17 mouse cellular contexts compared by ENCODE assay signal in the genomic region with DNA sequence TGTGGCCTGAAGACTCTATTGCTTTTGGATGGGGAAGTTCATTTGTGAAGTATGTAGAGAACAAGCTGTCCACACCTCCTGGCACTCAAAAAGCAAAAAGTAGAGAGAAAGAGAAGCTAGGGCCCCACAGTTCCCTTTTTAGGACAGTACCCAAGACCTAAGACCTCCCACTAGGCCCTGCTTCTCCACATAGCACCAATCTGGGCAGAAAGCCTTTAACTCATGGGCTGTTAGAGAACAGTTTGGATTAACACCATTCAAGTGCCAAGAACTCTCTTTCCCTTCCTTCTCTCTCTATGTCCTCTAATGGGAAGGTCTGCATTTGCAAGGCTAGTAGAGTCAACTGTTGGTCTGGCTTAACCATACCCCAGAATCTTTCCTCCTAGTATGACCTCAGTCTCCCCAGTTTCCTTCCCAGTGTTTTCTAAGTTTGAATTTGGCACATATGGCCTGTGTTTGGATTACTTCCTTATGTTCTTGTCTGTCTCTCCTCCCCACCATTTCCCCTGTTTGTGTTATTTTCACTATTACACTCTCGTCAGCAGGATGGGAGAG.
"Had no signal": no experiment of that assay in that cellular context is flagged by ENCODE, and none has a peak within 500 bp of the region (broad histone marks: within the 10 kb centered on the region; RNA-seq: fewer than 3 reads in every experiment).

No protein-coding gene starts in this region.

- H3K9me3 ChIP-seq: limb, embryonic 12.5 days; liver, embryonic 15.5 days; midbrain, embryonic 12.5 days; neural tube, embryonic 13.5 days; stomach, embryonic 15.5 days had no signal

- H3K9ac ChIP-seq: limb, embryonic 12.5 days; liver, embryonic 15.5 days; midbrain, embryonic 12.5 days; neural tube, embryonic 13.5 days; stomach, embryonic 15.5 days had no signal

- ATAC-seq: inflammation-experienced regulatory T-cells, adult 6 months; intestine, postnatal 0 days; midbrain, embryonic 16.5 days had no signal

- H3K4me2 ChIP-seq: limb, embryonic 12.5 days; liver, embryonic 11.5 days; liver, embryonic 15.5 days; midbrain, embryonic 12.5 days; neural tube, embryonic 13.5 days; stomach, embryonic 15.5 days had no signal

- H3K27ac ChIP-seq: limb, embryonic 12.5 days; liver, embryonic 15.5 days; macrophage; midbrain, embryonic 12.5 days; neural tube, embryonic 13.5 days; stomach, embryonic 15.5 days had no signal

- H3K4me1 ChIP-seq: liver, embryonic 15.5 days had no signal

- H3K4me3 ChIP-seq: limb, embryonic 12.5 days; liver, embryonic 15.5 days; midbrain, embryonic 12.5 days; neural tube, embryonic 13.5 days; stomach, embryonic 15.5 days had no signal

- DNase-seq: kidney, adult 8-10 months; kidney, postnatal 25 days; layer of hippocampus, adult 9-11 months; layer of hippocampus, postnatal 36 days; right cerebral cortex, postnatal 14 days; thymus, adult 2 months; thymus, postnatal 25 days had no signal

- H3K36me3 ChIP-seq: limb, embryonic 12.5 days; liver, embryonic 15.5 days; midbrain, embryonic 12.5 days; neural tube, embryonic 13.5 days; stomach, embryonic 15.5 days had no signal

- H3K27me3 ChIP-seq: limb, embryonic 12.5 days; liver, embryonic 15.5 days; midbrain, embryonic 12.5 days; neural tube, embryonic 13.5 days; stomach, embryonic 15.5 days had no signal
